Mouse (Mus musculus) heart, postnatal 14 days (tissue): Measurements from ENCODE around the gene Fnip2. TPM values are rescaled to one million over a fixed set of nuclear protein-coding genes. Genes with fewer than 3 reads are reported as not detected.
A peak's percentile ranks its signal among the peaks of the same experiment; 100 is the strongest.

Experiments used
- DNase-seq, 2 experiments: peaks; one replicate each; pipeline ENCODE4 v3.0.0; 2021 to 2022
- intact Hi-C: fragments of 180-260 bp; cut with DNase I; formaldehyde crosslinking; loops from one replicate; pipeline ENCODE4 v1.15.1; 2025
- total RNA-seq, 2 experiments: library from RNA; stranded (reverse); gene quantifications; 2 replicates each; pipeline ENCODE4 v1.2.3; 2021

Gene Fnip2
- total RNA-seq, 2 experiments from 2014 or later, result 13.9 to 15.9 TPM

- no peak for DNase-seq
- intact Hi-C loops, result loop anchor here (5.0 kb wide), 1 partner anchor 50 kb away; no protein-coding TSS in a partner anchor
Observed at GRCm38 (mm10) chr3:79566716-79567691, 592 bp downstream of the Fnip2 start.

- intact Hi-C loops, result loop anchor here (2.0 to 5.0 kb wide), 2 partner anchors 16 to 48 kb away; no protein-coding TSS in a partner anchor
- DNase-seq, result no peak
Observed at GRCm38 (mm10) chr3:79564875-79565606, 2.6 kb downstream of the Fnip2 start.

GRCm38 (mm10) chr3:79563511-79563910 is 4.1 kb downstream of the Fnip2 start:
- no peak for DNase-seq
- intact Hi-C loops, result no loop called here

- intact Hi-C loops, result no loop called here
- DNase-seq, result no peak
Observed at GRCm38 (mm10) chr3:79561784-79562715, 5.5 kb downstream of the Fnip2 start.

- intact Hi-C loops, result no loop called here
- no peak for DNase-seq
Observed at GRCm38 (mm10) chr3:79560555-79560954, 7.0 kb downstream of the Fnip2 start.

GRCm38 (mm10) chr3:79559773-79560045 is 7.9 kb downstream of the Fnip2 start:
- intact Hi-C loops, result no loop called here
- DNase-seq, result no peak

GRCm38 (mm10) chr3:79559021-79559772 is 8.4 kb downstream of the Fnip2 start:
- peak; percentile 33 to 40 for DNase-seq
- intact Hi-C loops, result no loop called here

- intact Hi-C loops, result no loop called here
- DNase-seq, result no peak
Observed at GRCm38 (mm10) chr3:79555061-79555460, 12.5 kb downstream of the Fnip2 start.

GRCm38 (mm10) chr3:79553779-79554178 is 13.8 kb downstream of the Fnip2 start:
- intact Hi-C loops, result no loop called here
- no peak for DNase-seq

GRCm38 (mm10) chr3:79551826-79552552 is 15.6 kb downstream of the Fnip2 start:
- intact Hi-C loops, result no loop called here
- no peak for DNase-seq

GRCm38 (mm10) chr3:79549751-79550393 is 17.7 kb downstream of the Fnip2 start:
- intact Hi-C loops, result loop anchor here (2.0 kb wide), 1 partner anchor 15 kb away; no protein-coding TSS in a partner anchor
- DNase-seq, result no peak

- DNase-seq, result no peak
- intact Hi-C loops, result loop anchor here (2.0 kb wide), 1 partner anchor 16 kb away; no protein-coding TSS in a partner anchor
Observed at GRCm38 (mm10) chr3:79548681-79549437, 18.7 kb downstream of the Fnip2 start.

- intact Hi-C loops, result no loop called here
- no peak for DNase-seq
Observed at GRCm38 (mm10) chr3:79542585-79542984, 25.0 kb downstream of the Fnip2 start.

- no peak for DNase-seq
- intact Hi-C loops, result no loop called here
Observed at GRCm38 (mm10) chr3:79539656-79540055, 27.9 kb downstream of the Fnip2 start.

GRCm38 (mm10) chr3:79539124-79539523 is 28.5 kb downstream of the Fnip2 start:
- no peak for DNase-seq
- intact Hi-C loops, result no loop called here

- intact Hi-C loops, result no loop called here
- DNase-seq, result no peak
Observed at GRCm38 (mm10) chr3:79538342-79538741, 29.3 kb downstream of the Fnip2 start.

GRCm38 (mm10) chr3:79537626-79538203 is 29.9 kb downstream of the Fnip2 start:
- no peak for DNase-seq
- intact Hi-C loops, result no loop called here
